Mouse (Mus musculus) kidney, embryonic 14.5 days (tissue): Measurements from ENCODE around the gene Slc12a6. TPM values are rescaled to one million over a fixed set of nuclear protein-coding genes. Genes with fewer than 3 reads are reported as not detected.
"Not testable (repeated sequence)": the region's sequence is repeated elsewhere in the genome, so short reads cannot be mapped to it uniquely, and the experiment has no call there.

Experiments
- ATAC-seq: fragments of 200-750 bp; cut with Nextera tagmentation; 2 replicates; pipeline ENCODE4 v1.8.0; 2017; ENCODE audit warnings: moderate number of reproducible peaks, mild to moderate bottlenecking, moderate TSS enrichment, moderate library complexity; ENCODE audit not compliant: low FRiP score, low TSS enrichment
- H3K27ac ChIP-seq: fragments of 300-500 bp; sonication (generic); 2 replicates; pipeline ENCODE4 v1.5.1; 2014; ENCODE audit warnings: low read depth, mild to moderate bottlenecking, low read length, moderate library complexity, mixed read lengths
- H3K27me3 ChIP-seq: fragments of 300-500 bp; sonication (generic); 2 replicates; pipeline ENCODE4 v1.6.1; 2014; ENCODE audit warnings: mild to moderate bottlenecking, low read length; ENCODE audit not compliant: control insufficient read depth, insufficient read depth
- H3K36me3 ChIP-seq: fragments of 300-500 bp; sonication (generic); 2 replicates; pipeline ENCODE4 v1.6.1; 2014; ENCODE audit warnings: low read length, mixed read lengths; ENCODE audit not compliant: control insufficient read depth, insufficient read depth
- H3K4me1 ChIP-seq: fragments of 300-500 bp; sonication (generic); 2 replicates; pipeline ENCODE4 v1.6.1; 2014; ENCODE audit warnings: low read length, mixed read lengths; ENCODE audit not compliant: control insufficient read depth, insufficient read depth
- H3K4me2 ChIP-seq: fragments of 300-500 bp; sonication (generic); replicated peaks from 2 replicates; pipeline ENCODE4 v1.6.1; 2014; ENCODE audit warnings: low read depth, mild to moderate bottlenecking, low read length
- H3K4me3 ChIP-seq: fragments of 300-500 bp; sonication (generic); 2 replicates; pipeline ENCODE4 v1.5.1; 2014; ENCODE audit warnings: mild to moderate bottlenecking, low read length
- H3K9ac ChIP-seq: fragments of 300-500 bp; sonication (generic); 2 replicates; pipeline ENCODE4 v1.6.1; 2014; ENCODE audit warnings: low read depth, mild to moderate bottlenecking, low read length, moderate library complexity
- H3K9me3 ChIP-seq: fragments of 300-500 bp; sonication (generic); 2 replicates; pipeline ENCODE4 v1.6.1; 2016; ENCODE audit warnings: low read length; ENCODE audit not compliant: control insufficient read depth
- WGBS: fragments of 180-500 bp; shearing (Covaris S2); extraction: QIAGEN DNeasy Blood & Tissue Kit; methylation state at CpG from one replicate; pipeline ENCODE4 v1.1.7; 2014; 5-methylcytosine and 5-hydroxymethylcytosine counted together
- polyA plus RNA-seq: library from polyadenylated mRNA; unstranded; fragments of >200 nt; fragmentation: Nextera tagmentation; extraction: Ambion mirVana; gene quantifications from 2 replicates; pipeline ENCODE4 v1.2.1, GENCODE M21; 2014

Gene Slc12a6
- polyA plus RNA-seq, 1 experiment from 2014 or later = 12.7 TPM

DNA sequence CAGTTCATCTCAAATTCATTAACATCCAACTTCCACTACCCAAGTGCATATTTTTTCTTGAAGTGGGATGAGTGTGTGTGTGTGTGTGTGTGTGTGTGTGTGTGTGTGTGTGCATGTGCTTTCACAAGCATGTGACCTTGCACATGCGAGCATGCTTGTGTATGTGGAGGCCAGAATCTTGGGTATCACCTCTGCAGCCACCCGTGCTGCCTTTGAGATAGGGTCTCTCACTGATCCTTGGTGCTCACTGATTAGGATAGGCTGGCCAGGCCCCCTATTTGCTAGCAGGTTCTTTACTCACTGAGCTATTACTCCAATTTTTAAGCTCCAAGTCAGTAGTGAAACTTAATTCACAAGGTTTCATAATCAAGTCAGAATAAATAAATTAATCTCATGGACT, 7.3 kb downstream of the Slc12a6 start:
- Histone ChIP-seq H3K9ac (no peak overlapping the region), H3K27me3 (no peaks in the 10 kb centered on the region), H3K4me1 (no peaks in the 10 kb centered on the region), H3K36me3 (no peaks in the 10 kb centered on the region), H3K27ac (no peak overlapping the region), H3K4me3 (no peak overlapping the region), H3K9me3 (no peaks in the 10 kb centered on the region), H3K4me2 (no peak overlapping the region)
- ATAC-seq = no peak
- 90% methylated on average over 2 of the region's 2 CpGs for WGBS

DNA sequence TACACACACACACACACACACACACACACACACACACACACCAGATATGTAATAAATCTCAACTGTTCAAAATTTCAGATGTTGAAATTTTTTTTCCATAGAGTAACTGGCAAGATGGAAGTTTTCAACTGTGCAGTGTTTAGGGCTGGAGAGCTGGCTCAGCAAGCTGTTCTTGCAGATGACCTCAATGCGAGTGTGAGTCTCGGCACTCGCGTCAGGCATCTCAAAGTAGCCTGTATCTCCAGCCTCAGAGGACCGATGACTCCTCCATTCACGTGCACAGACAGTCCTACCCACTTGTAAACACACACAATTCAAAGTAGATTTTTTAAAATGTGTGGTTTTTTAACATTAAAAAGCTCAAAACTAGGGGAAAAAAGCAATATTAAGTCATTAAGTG, 7.8 kb downstream of the Slc12a6 start:
- H3K27me3 ChIP-seq = no peaks in the 10 kb centered on the region

DNA sequence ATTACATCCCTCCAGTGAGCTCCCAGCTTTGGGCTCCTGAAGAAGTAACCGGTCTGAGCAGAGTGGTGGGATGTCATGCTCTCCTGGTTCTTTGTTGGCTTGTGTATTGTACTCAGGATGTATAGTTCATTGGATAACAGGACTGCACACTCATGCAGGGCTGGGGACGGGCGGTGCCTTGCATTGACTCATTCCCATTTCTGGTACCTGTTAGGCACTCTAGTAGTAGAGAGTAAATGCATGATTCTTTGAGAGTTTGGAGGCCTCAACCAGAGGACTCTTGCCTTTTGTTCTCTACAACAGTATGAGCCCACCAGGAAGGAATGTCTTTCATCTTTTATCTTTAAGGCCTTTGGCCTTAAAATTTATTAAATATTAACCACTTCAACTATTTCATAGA, 11.2 kb downstream of the Slc12a6 start:
- WGBS = 79% methylated on average over 3 of the region's 3 CpGs
- H3K27me3 ChIP-seq = no peaks in the 10 kb centered on the region
- no peaks in the 10 kb centered on the region for H3K9me3 ChIP-seq
- H3K36me3 ChIP-seq = no peaks in the 10 kb centered on the region
- no peak for ATAC-seq
- H3K4me2 ChIP-seq = no peak overlapping the region
- no peak overlapping the region for H3K4me3 ChIP-seq
- H3K9ac ChIP-seq = no peak overlapping the region
- no peak overlapping the region for H3K27ac ChIP-seq
- H3K4me1 ChIP-seq = no peaks in the 10 kb centered on the region

More for the DNA sequence above, 7.8 kb downstream of the Slc12a6 start:
- Histone ChIP-seq H3K36me3 (no peaks in the 10 kb centered on the region), H3K4me3 (no peak overlapping the region), H3K4me1 (no peaks in the 10 kb centered on the region), H3K9ac (no peak overlapping the region), H3K4me2 (no peak overlapping the region), H3K9me3 (no peaks in the 10 kb centered on the region), H3K27ac (no peak overlapping the region)
- 88% methylated on average over 6 of the region's 6 CpGs for WGBS
- ATAC-seq = no peak

GRCm38 (mm10) chr2:112282846-112283245, 17.2 kb downstream of the Slc12a6 start:
- Histone ChIP-seq H3K9ac (no peak overlapping the region), H3K4me3 (no peak overlapping the region), H3K4me2 (no peak overlapping the region), H3K4me1 (no peaks in the 10 kb centered on the region), H3K36me3 (no peaks in the 10 kb centered on the region), H3K27ac (no peak overlapping the region), H3K9me3 (no peaks in the 10 kb centered on the region), H3K27me3 (no peaks in the 10 kb centered on the region)
- WGBS = 83% methylated on average over 1 of the region's 1 CpGs
- no peak for ATAC-seq

DNA sequence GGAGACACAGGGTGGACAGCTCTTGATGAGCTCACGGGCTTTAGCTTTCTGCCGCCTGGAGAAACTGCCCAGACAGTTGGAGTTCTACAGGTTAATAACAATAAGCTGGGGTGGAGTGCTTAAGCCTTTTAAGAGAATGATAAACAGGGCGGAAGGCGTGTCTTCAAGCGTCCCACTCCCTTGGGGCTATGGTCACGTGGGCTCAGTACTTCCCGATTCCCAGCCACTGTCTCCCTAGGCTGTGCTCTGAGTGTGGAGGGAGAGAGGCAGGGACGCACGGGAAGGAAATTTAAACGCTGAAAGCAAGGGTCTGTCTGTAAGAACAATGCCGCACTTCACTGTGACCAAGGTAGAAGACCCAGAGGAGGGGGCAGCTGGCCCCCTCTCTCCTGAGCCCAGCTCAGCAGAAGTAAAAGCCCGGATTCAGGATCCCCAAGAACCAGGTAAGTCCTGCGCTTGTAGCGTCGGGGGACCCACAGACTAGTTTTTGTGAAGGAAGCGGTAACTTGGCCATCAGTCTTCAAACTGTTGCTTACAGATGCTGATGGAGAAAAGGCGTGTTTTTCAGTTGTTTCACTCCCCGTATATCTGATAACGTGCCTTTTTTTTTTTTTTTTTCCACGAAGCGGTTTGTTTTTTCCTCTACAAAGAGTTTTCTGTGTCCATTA, 18.9 kb downstream of the Slc12a6 start:
- Histone ChIP-seq H3K9me3 (no peaks in the 10 kb centered on the region), H3K4me3 (peak overlapping the region; percentile 50), H3K27me3 (no peaks in the 10 kb centered on the region), H3K27ac (no peak overlapping the region), H3K4me1 (no peaks in the 10 kb centered on the region), H3K4me2 (peak overlapping the region; percentile 76), H3K9ac (peak overlapping the region; percentile 63), H3K36me3 (no peaks in the 10 kb centered on the region)
- peak; percentile 95 for ATAC-seq
- WGBS = 2% methylated on average over 21 of the region's 21 CpGs

- Histone ChIP-seq H3K9me3 (no peaks in the 10 kb centered on the region), H3K27ac (no peak overlapping the region), H3K27me3 (no peaks in the 10 kb centered on the region), H3K36me3 (no peaks in the 10 kb centered on the region), H3K4me2 (peak overlapping the region; percentile 76), H3K4me1 (no peaks in the 10 kb centered on the region), H3K4me3 (peak overlapping the region; percentile 50), H3K9ac (peak overlapping the region; percentile 63; the same call in 1 of the 2 replicates)
- no peak for ATAC-seq
- 56% methylated on average over 6 of the region's 6 CpGs for WGBS
Observed at GRCm38 (mm10) chr2:112285031-112285390, 19.4 kb downstream of the Slc12a6 start.

DNA sequence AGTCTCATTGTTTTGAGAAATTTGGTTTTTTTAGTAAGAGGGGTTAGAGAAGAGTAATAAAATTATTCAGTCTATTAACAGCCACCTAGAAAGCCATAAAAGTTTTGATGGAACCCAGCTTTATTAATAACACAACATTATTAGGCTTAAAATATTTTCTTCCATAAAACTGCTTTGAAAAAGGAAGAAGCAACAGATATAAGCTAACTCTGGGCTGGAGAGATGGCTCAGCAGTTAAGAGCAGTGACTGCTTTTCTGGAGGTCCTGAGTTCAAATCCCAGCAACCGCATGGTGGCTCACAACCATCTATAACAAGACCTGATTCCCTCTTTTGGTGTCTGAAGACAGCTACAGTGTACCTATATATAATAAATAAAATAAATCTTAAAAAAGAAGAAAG, 20.4 kb downstream of the Slc12a6 start:
- not testable (repeated sequence) for H3K9ac ChIP-seq, H3K36me3 ChIP-seq, H3K27me3 ChIP-seq, H3K4me1 ChIP-seq, H3K4me2 ChIP-seq, ATAC-seq, H3K4me3 ChIP-seq, H3K27ac ChIP-seq, H3K9me3 ChIP-seq
- 100% methylated on average over 1 of the region's 1 CpGs for WGBS

DNA sequence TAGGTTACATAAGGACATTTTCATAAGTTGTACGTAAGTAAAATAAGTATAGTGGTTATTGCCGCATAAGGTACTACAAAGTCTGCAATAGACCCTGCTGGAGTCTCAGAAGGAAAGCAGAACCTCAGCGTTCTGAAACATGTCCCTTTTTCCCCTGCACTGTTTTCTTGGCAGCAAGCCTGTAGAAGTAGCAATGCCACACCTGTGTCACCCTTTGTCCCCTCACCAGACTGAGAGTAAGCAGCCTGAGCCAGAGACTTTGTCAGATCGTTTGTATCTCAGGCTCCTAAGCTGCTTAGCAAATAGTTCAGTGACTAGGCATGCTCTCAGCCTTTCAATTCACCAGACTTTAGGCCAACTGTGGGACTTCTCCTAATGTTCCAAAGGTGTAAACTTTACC, 21.4 kb downstream of the Slc12a6 start:
- Histone ChIP-seq H3K4me1 (no peaks in the 10 kb centered on the region), H3K4me3 (no peak overlapping the region), H3K27me3 (no peaks in the 10 kb centered on the region), H3K4me2 (no peak overlapping the region), H3K9me3 (no peaks in the 10 kb centered on the region), H3K9ac (no peak overlapping the region), H3K36me3 (no peaks in the 10 kb centered on the region), H3K27ac (no peak overlapping the region)
- no peak for ATAC-seq
- WGBS = 74% methylated on average over 4 of the region's 4 CpGs

GRCm38 (mm10) chr2:112289507-112289906, 23.9 kb downstream of the Slc12a6 start:
- Histone ChIP-seq H3K4me1 (no peaks in the 10 kb centered on the region), H3K27ac (no peak overlapping the region), H3K9ac (no peak overlapping the region), H3K27me3 (no peaks in the 10 kb centered on the region), H3K36me3 (no peaks in the 10 kb centered on the region), H3K9me3 (no peaks in the 10 kb centered on the region), H3K4me3 (no peak overlapping the region), H3K4me2 (no peak overlapping the region)
- 87% methylated on average over 3 of the region's 3 CpGs for WGBS
- ATAC-seq = no peak
